Comparison of ENCODE assay signal across 8 mouse cellular contexts in genomic region chr15:80253530-80253929, GRCm38 (mm10). TPM values are rescaled to one million over a fixed set of nuclear protein-coding genes. Genes with fewer than 3 reads are reported as not detected.
DNase-seq lines count a peak whose midpoint lies in the region; ATAC-seq and TF ChIP-seq lines count a peak whose summit lies in the region.

No protein-coding gene starts in this region.

- no peaks in the 10 kb centered on the region for H3K27me3 ChIP-seq in heart, adult 2 months (ENCODE audit: control insufficient read depth, insufficient read depth, low read length)
- H3K27me3 ChIP-seq in heart, embryonic 16.5 days (ENCODE audit: control insufficient read depth, insufficient read depth, low read length), result no peaks in the 10 kb centered on the region
- H3K27me3 ChIP-seq in liver, embryonic 16.5 days (ENCODE audit: control insufficient read depth, insufficient read depth, low read depth, low read length), result no peaks in the 10 kb centered on the region

- TF ChIP-seq POLR2A in heart, adult 2 months (IDR thresholded peaks at IDR 0.05; ENCODE audit: insufficient read depth, low read depth, low read length), result no peak

- no peak overlapping the region for H3K9ac ChIP-seq in heart, adult 2 months (ENCODE audit: low read depth, low read length)
- no peak overlapping the region for H3K9ac ChIP-seq in heart, embryonic 16.5 days (ENCODE audit: low read length)
- no peak overlapping the region for H3K9ac ChIP-seq in liver, embryonic 16.5 days (ENCODE audit: low read depth, low read length)

- no peaks in the 10 kb centered on the region for H3K9me3 ChIP-seq in heart, embryonic 16.5 days (replicated peaks; ENCODE audit: control insufficient read depth, low read length)
- H3K9me3 ChIP-seq in liver, embryonic 16.5 days (replicated peaks; ENCODE audit: control insufficient read depth, low read length), result no peaks in the 10 kb centered on the region

- intact Hi-C loops in heart, adult 2 months (cut with DNase I), result loop anchor here (10.0 kb wide), 2 partner anchors 309 to 941 kb away; partner anchors contain the start of gene Mrtfa
- intact Hi-C loops in heart, postnatal 36 days (cut with DNase I), result no loop called here

- H3K36me3 ChIP-seq in heart, adult 2 months (ENCODE audit: control insufficient read depth, insufficient read depth, low read length), result peaks cover 20% of the 10 kb centered on the region
- H3K36me3 ChIP-seq in heart, embryonic 16.5 days (ENCODE audit: control insufficient read depth, insufficient read depth), result peaks cover 42% of the 10 kb centered on the region
- H3K36me3 ChIP-seq in liver, embryonic 16.5 days (ENCODE audit: control insufficient read depth, insufficient read depth), result peaks cover 35% of the 10 kb centered on the region

- H3K4me2 ChIP-seq in heart, embryonic 16.5 days (ENCODE audit: low read depth, low read length), result no peak overlapping the region; the same call in 1 of the 2 replicates
- H3K4me2 ChIP-seq in liver, embryonic 16.5 days (ENCODE audit: low read depth, low read length), result no peak overlapping the region; the same call in 1 of the 2 replicates

- no peak for DNase-seq in heart, adult 2 months
- DNase-seq in heart, postnatal 36 days, result no peak
- DNase-seq in MN1 (ENCODE audit: low spot score), result peak; percentile 74
- no peak for DNase-seq in frontal cortex, adult 2 months (ENCODE audit: extremely low spot score in 1 of 2, low spot score in 1 of 2)

- no peak for ATAC-seq in heart, embryonic 16.5 days (replicated peaks; ENCODE audit: extremely low read depth, insufficient read depth, low FRiP score)
- no peak for ATAC-seq in liver, embryonic 16.5 days (ENCODE audit: low read depth)
- ATAC-seq in megakaryocyte, adult 5-6 weeks (ENCODE audit: poor library complexity, severe bottlenecking), result no peak
- no peak for ATAC-seq in CD4-positive, CD25-positive, alpha-beta regulatory T cell, adult 4 months

- WGBS in heart, adult 2 months, result 52% methylated on average over 2 of the region's 2 CpGs
- 40% methylated on average over 2 of the region's 2 CpGs for WGBS in heart, embryonic 16.5 days
- WGBS in liver, embryonic 16.5 days (ENCODE audit: insufficient replicate concordance), result 70% methylated on average over 2 of the region's 2 CpGs

- H3K27ac ChIP-seq in heart, adult 2 months, result peak overlapping the region; percentile 99; the same call in 1 of the 2 replicates
- peak overlapping the region; percentile 99 for H3K27ac ChIP-seq in heart, embryonic 16.5 days (ENCODE audit: low read length)
- H3K27ac ChIP-seq in liver, embryonic 16.5 days (ENCODE audit: low read length), result peak overlapping the region; percentile 99

- peaks cover 14% of the 10 kb centered on the region for H3K4me1 ChIP-seq in heart, adult 2 months (ENCODE audit: control insufficient read depth, insufficient read depth, low read length)
- peaks cover 53% of the 10 kb centered on the region for H3K4me1 ChIP-seq in heart, embryonic 16.5 days (ENCODE audit: control insufficient read depth, insufficient read depth, low read length)
- H3K4me1 ChIP-seq in liver, embryonic 16.5 days (ENCODE audit: control insufficient read depth, low read depth, low read length), result peaks cover 75% of the 10 kb centered on the region

- TF ChIP-seq CTCF in heart, adult 2 months (IDR thresholded peaks at IDR 0.05), result no peak

- no peaks in the 10 kb centered on the region for H3K79me2 ChIP-seq in heart, adult 2 months (replicated peaks; ENCODE audit: control insufficient read depth, insufficient read depth, low read length)

- TF ChIP-seq EP300 in heart, adult 2 months (IDR thresholded peaks at IDR 0.05; ENCODE audit: insufficient read depth, low read depth, low read length), result no peak

- no peak overlapping the region for H3K4me3 ChIP-seq in heart, adult 2 months
- no peak overlapping the region for H3K4me3 ChIP-seq in heart, embryonic 16.5 days (ENCODE audit: low read length)
- no peak overlapping the region for H3K4me3 ChIP-seq in liver, embryonic 16.5 days (ENCODE audit: low read depth, low read length)

RNA-seq across cellular contexts. Expression of gene Atf4, which starts 1.5 kb away (rescaled TPM):
- 10 to 100 TPM; 69.6 to 78.5 TPM for total RNA-seq in heart, adult 2 months (2021)
- 65.6 and 108 TPM in 2 replicates for polyA plus RNA-seq in heart, adult 2 months (2012; rRNA removed)
- total RNA-seq in heart, postnatal 36 days (2021), result 10 to 100 TPM; 65.2 to 75.8 TPM
- polyA plus RNA-seq in heart, embryonic 16.5 days (2015; fragmentation: Nextera tagmentation; extraction: Ambion mirVana), result 81.8 and 84.6 TPM in 2 replicates
- 138 and 139 TPM in 2 replicates for polyA plus RNA-seq in liver, embryonic 16.5 days (2015; fragmentation: Nextera tagmentation; extraction: Ambion mirVana)
- total RNA-seq in megakaryocyte, adult 5-6 weeks (2015), result 172 and 184 TPM in 2 replicates
- 253 and 263 TPM in 2 replicates for total RNA-seq in megakaryocyte, adult 5-6 weeks (2017)
- 206 and 220 TPM in 2 replicates for polyA plus RNA-seq in frontal cortex, adult 2 months (2012; rRNA removed)
- 10 to 100 TPM; 80.4 to 96.5 TPM for polyA plus RNA-seq in CD4-positive, CD25-positive, alpha-beta regulatory T cell, adult 4 months (2017; shearing (Covaris generic))

RNA-seq across cellular contexts. Expression of gene Rps19bp1, which starts 10.6 kb away (rescaled TPM):
- total RNA-seq in heart, adult 2 months (2021), result 10 to 100 TPM; 15.6 to 16.4 TPM
- 12.2 and 12.7 TPM in 2 replicates for polyA plus RNA-seq in heart, adult 2 months (2012; rRNA removed)
- 10 to 100 TPM; 11.5 to 15.8 TPM for total RNA-seq in heart, postnatal 36 days (2021)
- polyA plus RNA-seq in heart, embryonic 16.5 days (2015; fragmentation: Nextera tagmentation; extraction: Ambion mirVana), result 35.3 and 35.7 TPM in 2 replicates
- 21.2 and 24.9 TPM in 2 replicates for polyA plus RNA-seq in liver, embryonic 16.5 days (2015; fragmentation: Nextera tagmentation; extraction: Ambion mirVana)
- 32.9 and 35.4 TPM in 2 replicates for total RNA-seq in megakaryocyte, adult 5-6 weeks (2015)
- total RNA-seq in megakaryocyte, adult 5-6 weeks (2017), result 12.6 and 20.3 TPM in 2 replicates
- polyA plus RNA-seq in frontal cortex, adult 2 months (2012; rRNA removed), result 46.5 and 47.8 TPM in 2 replicates
- polyA plus RNA-seq in CD4-positive, CD25-positive, alpha-beta regulatory T cell, adult 4 months (2017; shearing (Covaris generic)), result 10 to 100 TPM; 18.3 to 21.5 TPM

RNA-seq across cellular contexts. Expression of gene AC140267.1, which starts 17.9 kb away (rescaled TPM):
- 10 to 100 TPM; 10.3 to 29.5 TPM for total RNA-seq in heart, adult 2 months (2021)
- polyA plus RNA-seq in heart, adult 2 months (2012; rRNA removed), result not detected in 2 replicates
- 10 to 100 TPM; 10.7 to 20.5 TPM for total RNA-seq in heart, postnatal 36 days (2021)
- 3.4 TPM in 1 of 2 replicates, not detected in the other for polyA plus RNA-seq in heart, embryonic 16.5 days (2015; fragmentation: Nextera tagmentation; extraction: Ambion mirVana)
- not detected in 2 replicates for polyA plus RNA-seq in liver, embryonic 16.5 days (2015; fragmentation: Nextera tagmentation; extraction: Ambion mirVana)
- 2.4 and 9.5 TPM in 2 replicates for total RNA-seq in megakaryocyte, adult 5-6 weeks (2015)
- total RNA-seq in megakaryocyte, adult 5-6 weeks (2017), result not detected in 2 replicates
- polyA plus RNA-seq in frontal cortex, adult 2 months (2012; rRNA removed), result not detected in 2 replicates
- 10 to 100 TPM in 1 of 2 experiments, not detected in 1; 14.2 TPM for polyA plus RNA-seq in CD4-positive, CD25-positive, alpha-beta regulatory T cell, adult 4 months (2017; shearing (Covaris generic))

RNA-seq across cellular contexts. Expression of gene Mief1, which starts 19.7 kb away (rescaled TPM):
- 10 to 100 TPM; 27.0 to 29.5 TPM for total RNA-seq in heart, adult 2 months (2021)
- 12.2 and 17.3 TPM in 2 replicates for polyA plus RNA-seq in heart, adult 2 months (2012; rRNA removed)
- total RNA-seq in heart, postnatal 36 days (2021), result 10 to 100 TPM; 31.5 to 32.8 TPM
- polyA plus RNA-seq in heart, embryonic 16.5 days (2015; fragmentation: Nextera tagmentation; extraction: Ambion mirVana), result 26.1 and 30.0 TPM in 2 replicates
- 14.4 and 16.0 TPM in 2 replicates for polyA plus RNA-seq in liver, embryonic 16.5 days (2015; fragmentation: Nextera tagmentation; extraction: Ambion mirVana)
- 12.3 and 14.2 TPM in 2 replicates for total RNA-seq in megakaryocyte, adult 5-6 weeks (2015)
- total RNA-seq in megakaryocyte, adult 5-6 weeks (2017), result 16.4 and 17.5 TPM in 2 replicates
- polyA plus RNA-seq in frontal cortex, adult 2 months (2012; rRNA removed), result 14.9 and 15.6 TPM in 2 replicates
- polyA plus RNA-seq in CD4-positive, CD25-positive, alpha-beta regulatory T cell, adult 4 months (2017; shearing (Covaris generic)), result 10 to 100 TPM; 33.6 to 42.7 TPM

RNA-seq across cellular contexts. Expression of gene Cacna1i, which starts 33.5 kb away (rescaled TPM):
- total RNA-seq in heart, adult 2 months (2021), result under 1 TPM; 0.09 to 0.34 TPM
- polyA plus RNA-seq in heart, adult 2 months (2012; rRNA removed), result 0.12 and 0.21 TPM in 2 replicates
- total RNA-seq in heart, postnatal 36 days (2021), result under 1 TPM in 1 of 2 experiments, not detected in 1; 0.03 TPM
- 0.02 TPM in 1 of 2 replicates, not detected in the other for polyA plus RNA-seq in heart, embryonic 16.5 days (2015; fragmentation: Nextera tagmentation; extraction: Ambion mirVana)
- not detected in 2 replicates for polyA plus RNA-seq in liver, embryonic 16.5 days (2015; fragmentation: Nextera tagmentation; extraction: Ambion mirVana)
- 0.02 TPM in 1 of 2 replicates, not detected in the other for total RNA-seq in megakaryocyte, adult 5-6 weeks (2015)
- not detected in 2 replicates for total RNA-seq in megakaryocyte, adult 5-6 weeks (2017)
- polyA plus RNA-seq in frontal cortex, adult 2 months (2012; rRNA removed), result 35.7 and 40.9 TPM in 2 replicates
- not detected for polyA plus RNA-seq in CD4-positive, CD25-positive, alpha-beta regulatory T cell, adult 4 months (2017; shearing (Covaris generic))
